Mouse (Mus musculus): ENCODE results near the gene Dpp10.

Dpp10 gene

DNA sequence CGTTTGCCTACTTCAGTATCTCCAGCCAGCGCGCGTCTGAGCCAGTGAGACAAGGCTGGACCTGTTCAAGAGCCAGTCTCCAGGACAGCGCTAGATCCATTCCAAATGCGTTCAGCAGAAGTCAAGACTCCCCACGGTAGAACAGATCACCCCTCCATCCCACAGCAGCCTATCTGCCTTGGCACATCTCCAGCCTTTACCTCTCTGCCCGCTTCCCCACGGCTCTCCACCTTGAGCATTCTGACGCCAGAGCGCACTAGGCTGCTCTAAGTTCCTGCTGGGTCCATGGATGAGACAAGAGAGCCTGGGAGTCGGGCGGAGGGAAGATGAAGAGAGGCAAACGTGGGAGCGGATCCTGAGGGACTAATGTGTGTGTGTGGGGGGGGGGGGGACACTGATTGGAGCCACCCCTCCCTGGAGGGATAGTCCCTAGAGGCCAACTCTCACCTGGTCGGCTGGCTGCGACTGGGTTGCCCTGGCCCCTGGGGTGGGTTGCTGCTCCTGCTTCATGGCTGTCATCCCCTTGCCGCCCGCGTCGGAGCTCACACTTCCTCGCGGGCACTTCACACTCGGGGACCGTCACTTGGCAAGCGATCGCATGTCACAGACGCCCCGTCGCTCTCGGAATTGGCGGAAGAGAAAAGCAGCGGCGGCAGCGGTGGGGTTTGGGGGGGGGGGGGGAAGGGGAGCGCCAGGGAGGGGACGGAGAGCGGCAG is at the start of gene Dpp10:
Gene Dpp10, minus strand, starts transcription at position 635 of the 716 bp plus-strand sequence.
- DNase-seq = no peak

DNA sequence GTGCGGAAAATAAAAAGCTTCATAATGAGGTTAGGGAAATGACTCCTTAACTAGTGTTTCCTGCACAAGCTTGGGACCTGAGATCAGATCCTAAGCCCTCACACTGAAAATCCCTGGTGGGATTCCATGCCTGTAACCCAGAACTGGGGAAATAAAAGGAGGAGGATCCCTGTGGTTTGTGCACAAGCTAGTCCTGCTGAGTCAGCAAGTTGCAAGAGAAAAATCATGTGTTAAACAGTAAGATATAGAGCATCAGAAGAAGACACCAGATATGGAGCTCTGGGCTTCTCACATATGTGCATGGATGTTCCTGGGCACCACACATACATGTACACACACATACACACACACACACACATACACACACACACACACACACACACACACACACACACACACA is 3.2 kb upstream of the Dpp10 start:
- no peak for DNase-seq

DNA sequence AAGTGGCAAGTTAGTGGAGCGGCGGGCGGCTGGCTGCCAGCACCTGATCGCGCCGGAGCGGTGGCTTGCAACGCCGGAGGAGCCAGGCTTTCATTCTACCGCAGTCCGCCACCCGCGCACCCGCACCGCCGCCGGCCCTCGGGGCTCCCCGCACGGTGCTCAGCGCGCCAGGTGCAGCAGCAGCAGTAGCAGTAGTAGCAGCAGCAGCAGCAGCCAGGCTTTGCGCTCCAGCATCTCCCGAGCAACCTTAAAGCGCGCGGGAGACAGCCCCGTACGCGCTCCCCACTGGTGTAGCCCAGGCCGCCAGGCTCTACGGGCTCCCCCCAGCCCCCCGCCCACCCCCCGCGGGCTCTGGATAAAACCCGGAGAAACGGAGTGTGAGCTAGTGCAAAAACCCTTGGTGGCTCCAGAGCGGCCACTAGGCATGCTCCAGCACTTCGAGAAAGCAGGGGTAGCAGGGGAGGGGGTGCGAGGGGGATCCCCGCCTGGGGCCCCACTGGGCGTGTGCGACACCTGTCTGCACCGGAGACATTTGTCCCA is 472 bp upstream of the Dpp10 start:
- no peak for DNase-seq

DNA sequence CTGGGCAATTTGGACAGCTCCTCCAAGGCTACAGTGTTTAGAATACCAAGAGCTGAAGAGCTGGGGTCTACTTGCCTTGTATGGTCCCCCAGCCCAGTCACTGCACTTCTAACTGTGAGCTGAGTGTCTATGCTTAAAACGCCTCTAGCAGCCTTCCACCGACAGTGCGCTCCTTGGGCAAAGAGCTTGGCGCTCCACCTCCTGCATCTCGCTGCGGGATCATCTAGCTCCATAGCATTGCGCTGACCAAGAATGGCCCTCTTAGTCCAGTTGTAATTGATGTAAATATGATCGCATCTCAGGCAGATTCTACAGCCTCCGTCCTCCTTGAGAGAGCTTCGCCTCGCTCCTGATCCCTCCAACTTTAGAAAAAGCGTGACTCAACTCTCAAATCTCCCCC is 1.2 kb downstream of the Dpp10 start:
- no peak for DNase-seq

DNA sequence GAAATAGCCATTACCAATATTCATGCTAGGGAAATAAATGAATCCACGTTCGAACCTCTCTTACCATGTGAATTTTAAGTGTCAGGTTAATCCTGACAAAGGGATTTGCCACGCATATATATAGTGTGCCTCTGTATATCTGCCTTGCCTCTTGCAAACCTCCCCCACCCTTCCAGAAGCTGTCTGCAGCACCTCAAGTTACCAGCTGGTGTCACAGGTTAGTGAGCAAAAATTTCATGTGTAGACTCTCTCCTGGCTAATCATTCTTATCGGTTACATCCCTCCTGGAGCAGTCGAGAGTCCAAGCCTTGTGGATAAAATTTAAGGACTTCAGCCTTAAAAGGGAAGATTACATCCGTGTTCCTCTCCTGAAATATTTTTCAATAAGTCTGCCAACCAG is 1.9 kb downstream of the Dpp10 start:
- no peak for DNase-seq

DNA sequence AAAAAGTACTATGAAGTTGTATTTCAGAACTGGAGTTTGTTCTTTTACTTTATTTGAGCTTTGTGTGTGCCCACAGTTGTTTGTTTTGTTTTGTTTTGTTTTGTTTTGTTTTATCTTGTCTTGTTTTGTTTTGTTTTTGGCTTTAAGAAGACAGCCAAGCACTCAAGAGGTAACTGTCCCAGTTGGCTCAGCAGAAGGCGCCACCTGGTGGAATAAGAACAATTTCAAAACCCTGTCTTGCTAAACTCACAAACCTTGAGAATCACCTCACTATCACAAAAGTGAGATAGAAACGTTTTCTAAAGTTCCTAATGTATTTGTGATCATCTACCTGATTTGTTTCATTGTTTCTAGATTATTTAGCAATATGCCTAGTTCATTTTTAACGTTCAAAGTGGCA is 3.8 kb downstream of the Dpp10 start:
- no peak for DNase-seq

DNA sequence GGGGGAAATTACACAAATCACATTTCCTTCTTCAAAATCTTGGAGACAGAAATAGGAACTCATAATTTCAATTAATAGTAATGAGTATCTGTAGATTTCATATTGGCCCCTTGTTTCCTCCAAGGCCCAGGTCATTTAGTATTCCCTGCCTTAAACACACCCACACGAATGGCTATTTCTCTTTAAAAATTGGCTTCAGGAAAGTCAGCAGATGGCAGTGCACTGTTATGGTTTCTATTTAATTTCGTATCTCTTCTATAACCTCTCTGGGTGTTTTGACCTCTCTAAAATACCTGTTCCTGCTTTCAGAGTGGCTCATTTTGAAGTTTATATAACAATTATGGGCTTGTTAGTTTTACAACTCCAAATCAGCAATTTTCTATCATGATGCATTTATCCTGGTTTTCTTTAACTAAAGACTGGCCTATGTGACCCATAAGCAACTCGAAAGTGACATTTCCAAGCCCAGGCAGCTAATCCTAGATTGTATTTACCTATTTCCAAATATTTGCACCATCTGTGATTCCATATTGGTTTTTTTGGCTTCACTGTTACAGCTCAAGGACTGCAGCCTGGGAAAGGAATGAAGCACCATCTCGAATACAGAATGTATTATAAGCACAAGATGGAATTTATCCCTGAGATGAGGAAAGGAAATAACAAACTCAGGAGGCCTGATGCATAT is 9.9 kb downstream of the Dpp10 start:
- DNase-seq = no peak

DNA sequence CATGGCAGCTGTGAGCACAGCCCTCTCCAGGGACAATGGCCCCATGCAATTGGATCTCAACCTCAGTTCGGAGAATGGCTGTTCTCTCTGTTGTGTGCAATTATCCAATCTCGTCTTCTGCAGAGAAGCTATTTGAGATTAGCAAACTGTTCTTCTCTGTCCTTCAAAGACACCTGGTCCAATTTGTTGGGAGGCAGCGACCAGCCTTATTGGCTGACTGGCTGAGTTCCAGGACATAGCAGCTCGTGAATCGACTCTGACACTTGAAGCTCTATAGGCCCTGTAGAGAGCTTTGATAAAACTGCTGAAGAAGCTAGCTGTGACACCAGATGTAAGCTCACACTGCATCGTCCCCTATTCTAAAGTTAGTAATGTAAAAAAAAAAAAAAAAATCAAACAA is 12.7 kb downstream of the Dpp10 start:
- DNase-seq = no peak

DNA sequence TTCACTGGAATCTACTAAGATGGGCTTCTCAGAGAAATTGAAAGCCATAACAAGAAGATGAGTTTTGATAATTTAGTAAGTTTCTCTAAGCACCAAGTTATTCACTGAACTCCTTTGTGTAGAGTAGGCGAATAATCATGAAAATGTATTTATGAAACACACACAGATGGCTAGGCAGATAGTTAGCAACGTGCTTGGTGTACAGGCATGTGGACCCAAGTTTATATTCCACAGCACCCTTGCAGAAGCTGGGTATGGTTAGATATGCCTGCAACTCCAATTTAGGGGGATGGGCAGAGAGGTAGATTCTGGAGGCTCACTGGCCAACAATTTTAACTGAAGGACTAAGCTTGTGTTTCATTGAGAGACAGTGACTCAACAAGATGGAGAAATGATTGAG is 13.4 kb downstream of the Dpp10 start:
- DNase-seq = no peak

DNA sequence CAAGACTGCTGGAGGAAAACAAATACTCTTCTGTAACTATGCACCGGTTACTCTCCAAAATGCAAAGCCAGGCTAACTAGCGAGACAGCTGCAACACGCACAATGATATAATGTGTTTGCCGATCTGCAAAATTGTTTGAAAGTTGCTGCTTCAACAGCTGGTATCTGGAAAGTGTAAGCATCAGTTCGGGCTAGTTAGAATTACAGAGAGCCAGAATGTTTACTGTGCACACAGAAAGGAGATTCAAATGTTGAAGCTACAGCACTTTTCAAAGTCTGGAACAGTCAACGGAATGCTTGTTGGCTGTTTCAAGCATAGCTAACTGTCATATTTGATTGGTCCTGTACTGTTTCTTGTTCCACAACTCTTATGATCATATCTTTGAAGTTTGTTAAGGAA is 42.6 kb downstream of the Dpp10 start:
- DNase-seq = no peak

DNA sequence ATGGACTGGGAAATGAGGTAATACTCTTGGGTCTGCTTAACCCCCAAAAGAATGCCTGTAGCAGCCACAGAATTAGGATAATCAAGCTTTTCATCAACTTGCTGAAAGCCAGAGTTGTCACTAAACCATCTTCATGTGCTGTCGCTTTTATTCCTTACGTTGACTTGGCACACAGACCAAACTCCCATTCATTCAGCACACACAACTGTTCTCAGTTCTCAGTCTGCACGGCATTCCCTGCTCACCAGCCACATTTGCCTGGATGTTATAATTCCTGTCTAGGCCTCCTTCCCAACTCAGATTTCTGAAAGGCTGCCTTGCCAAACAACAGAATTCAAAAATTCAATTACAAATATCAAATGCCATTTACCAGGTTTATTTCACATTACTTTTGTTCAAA is 49.6 kb downstream of the Dpp10 start:
- DNase-seq = no peak

DNA sequence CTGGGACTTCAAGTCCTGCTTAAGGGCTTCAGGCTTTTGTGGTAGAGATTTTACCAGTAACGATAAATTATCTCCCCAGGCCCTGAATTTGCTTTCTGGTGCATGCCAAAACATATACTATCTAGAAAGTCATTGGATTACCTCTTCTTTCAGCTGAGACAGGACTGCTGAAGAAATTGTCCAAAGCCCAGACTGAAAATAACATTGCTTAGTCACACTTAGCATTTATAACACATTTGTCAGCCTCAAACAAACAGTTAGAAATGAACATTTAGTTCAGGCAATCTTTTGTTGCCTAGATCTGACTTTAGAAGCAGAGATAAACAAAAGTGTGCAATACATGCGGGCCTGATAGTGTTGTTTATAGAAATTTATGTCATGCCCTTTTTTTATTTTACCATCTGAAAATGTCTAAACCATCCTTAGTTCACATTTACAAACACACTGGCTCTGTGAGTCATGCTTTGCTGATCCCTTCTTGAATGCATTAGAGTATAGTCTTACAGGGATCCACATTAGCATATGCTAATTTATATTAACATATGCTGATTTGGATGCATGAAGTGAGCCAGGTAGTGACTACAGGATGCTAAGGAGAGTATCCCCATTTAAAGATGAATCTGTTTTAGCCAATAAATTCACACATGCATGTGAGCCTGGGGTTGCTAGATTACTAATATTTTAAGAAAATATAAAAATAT is 59.9 kb downstream of the Dpp10 start:
- DNase-seq = no peak

DNA sequence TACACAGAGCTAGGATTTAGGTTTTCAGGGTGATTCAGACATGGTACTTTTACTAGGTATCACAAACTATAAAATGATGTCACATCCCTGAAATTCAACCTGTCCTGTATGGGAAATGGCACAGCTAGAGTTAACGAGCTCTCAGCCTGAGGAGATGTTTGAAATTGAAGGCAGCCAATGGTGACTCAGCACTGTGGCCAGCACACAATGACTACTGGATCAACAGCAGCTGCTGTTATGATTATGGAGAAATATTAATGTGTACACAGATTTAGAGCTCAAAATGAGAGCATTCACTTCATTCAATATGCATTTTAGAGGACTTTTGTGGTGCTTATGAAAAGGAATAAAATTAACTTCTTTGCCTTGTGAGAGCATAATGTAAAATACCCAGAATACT is 66.8 kb downstream of the Dpp10 start:
- DNase-seq = no peak

DNA sequence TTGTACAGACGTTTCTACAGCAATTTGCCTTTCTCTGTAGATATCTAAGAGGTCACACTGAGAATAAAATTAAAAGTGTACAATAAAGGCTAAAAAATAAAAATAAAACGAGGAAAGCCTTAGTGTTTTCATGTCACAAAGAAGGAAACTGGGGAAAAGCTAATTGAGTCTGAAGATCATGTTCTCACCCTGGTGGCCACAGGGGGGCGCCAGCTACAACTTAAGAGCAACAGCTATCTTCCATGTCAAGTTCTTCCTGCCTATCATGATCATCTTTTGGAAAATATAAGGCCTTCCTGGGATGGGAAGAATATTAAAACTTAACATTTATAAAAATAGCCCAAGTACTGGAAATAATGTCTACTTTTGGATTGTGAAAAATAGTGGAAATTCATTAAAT is 70.7 kb downstream of the Dpp10 start:
- no peak for DNase-seq

DNA sequence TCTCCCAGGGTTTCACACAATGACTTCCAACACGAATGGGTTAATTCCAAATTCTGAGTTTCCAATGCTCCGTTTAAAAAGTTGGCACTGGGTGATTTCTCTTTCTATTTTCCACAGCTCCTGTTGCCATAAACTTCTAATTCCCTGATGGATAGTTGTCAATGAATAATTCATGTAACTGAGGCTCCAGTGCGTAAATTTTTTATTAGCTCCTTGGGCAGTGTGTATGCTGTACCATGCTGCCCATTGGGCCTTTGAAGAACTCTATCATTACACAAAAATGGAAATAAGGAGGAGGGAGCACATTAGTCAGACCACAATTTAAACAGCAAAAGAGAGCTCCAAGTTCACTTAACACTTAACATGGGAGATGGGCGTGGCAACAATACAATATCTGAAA is 99.2 kb downstream of the Dpp10 start:
- no peak for DNase-seq

DNA sequence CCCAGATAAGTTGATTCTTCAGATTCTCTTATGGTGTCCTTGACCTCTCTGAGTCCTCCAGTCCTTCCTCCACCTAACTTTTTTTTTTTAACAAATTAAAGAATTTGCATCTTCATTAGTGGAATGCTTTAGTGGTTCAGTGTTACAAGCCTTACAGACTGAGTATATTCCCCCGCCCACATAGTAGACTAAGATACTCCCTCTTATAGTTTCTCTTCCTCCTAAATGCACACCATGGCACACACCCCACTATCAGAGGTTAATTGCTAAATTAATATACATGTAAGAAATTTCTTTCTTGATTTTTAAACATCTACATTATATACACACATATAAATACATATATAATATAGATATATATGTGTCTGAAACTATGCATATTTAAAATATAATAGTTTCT is 104.5 kb downstream of the Dpp10 start:
- no peak for DNase-seq

DNA sequence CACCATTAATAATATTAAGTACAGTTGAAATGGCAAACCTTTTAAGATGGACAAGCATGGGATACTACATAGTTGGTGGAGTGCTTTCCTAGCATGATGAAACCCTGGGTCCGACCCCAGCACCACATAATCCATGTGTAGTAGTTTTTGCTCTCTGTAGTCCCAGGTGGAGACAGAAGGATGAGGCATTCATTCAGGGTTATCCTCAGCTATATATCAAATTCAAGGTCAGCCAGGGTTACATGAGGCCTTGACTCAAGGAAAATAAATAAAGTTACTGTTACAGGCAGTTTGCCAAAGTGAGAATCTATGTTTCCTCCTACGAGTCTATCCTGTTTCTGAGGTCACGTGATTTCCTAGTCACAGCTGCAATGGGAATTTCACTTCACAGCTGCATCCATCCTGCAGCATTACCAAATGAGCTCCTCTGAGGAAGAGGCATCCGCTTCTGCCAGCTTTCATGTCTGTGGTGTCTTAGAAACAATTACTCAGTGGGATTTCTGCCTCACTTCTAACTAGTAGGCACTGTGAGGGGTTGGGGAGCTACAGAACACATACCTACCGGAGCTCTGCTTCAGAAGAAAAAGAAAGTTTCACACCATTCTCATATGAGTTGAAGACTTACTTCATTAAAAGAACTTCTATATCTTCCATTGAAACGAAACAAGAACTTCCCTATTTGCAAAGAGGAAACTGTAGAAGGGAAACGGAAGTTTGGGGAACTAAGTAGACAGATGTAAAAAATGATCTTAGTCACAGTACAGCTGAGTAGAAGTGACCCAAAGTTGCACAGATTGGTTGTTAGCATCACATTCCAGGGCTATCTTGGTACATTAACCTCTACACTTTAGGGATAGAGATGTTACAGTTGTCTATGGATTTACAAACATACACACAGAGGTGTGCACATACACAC is 111.3 kb downstream of the Dpp10 start:
- DNase-seq = no peak

DNA sequence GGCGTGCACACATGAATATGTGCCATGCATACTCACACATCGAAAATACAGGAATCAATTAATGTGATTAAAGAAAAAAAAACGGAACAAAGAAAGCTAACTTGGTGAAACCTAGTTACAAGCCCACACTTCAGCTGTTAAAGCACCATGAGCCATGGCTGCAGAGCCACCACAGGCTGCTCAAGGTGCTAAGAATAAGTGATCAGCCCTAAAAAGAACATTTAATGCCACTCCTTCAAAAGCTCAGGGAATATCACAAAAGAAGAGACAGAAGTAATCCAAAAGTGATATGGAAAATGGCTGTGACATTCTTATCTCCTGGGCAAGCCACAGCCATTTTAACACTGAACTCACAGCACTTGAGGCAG is 117.4 kb downstream of the Dpp10 start:
- DNase-seq = no peak

DNA sequence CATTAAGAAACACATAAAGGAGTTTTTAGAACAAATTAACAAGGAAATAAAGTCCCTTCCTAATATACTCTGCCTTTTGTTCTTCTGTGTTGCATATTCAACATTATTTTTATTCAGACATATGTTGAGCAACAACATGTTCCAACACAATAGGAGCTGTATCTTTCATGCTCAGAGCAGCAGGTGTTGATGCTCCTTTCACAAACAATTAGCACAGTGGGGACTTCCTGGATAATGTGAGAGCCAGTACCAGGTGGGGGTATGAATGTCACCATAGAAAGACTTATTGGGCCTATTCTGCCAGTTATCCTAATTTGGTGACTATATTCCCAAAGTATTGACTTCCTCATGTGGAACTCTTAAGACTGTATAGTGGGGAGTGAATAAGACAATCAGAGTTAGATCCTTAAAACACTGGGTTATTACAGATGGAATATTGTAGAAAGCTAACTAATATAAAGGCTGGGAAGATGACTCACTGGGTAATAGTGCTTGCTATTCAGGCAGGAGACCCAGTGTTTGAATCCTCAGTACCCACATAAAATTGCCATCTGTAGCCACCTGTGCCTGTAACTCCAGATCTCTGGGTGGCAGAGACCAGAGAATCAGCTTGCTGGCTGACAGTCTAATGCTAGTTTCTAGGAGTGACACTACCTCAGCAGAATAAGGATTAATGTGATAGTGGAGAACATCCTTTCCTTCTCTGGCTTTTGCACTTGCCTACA is 117.9 kb downstream of the Dpp10 start:
- DNase-seq = no peak

DNA sequence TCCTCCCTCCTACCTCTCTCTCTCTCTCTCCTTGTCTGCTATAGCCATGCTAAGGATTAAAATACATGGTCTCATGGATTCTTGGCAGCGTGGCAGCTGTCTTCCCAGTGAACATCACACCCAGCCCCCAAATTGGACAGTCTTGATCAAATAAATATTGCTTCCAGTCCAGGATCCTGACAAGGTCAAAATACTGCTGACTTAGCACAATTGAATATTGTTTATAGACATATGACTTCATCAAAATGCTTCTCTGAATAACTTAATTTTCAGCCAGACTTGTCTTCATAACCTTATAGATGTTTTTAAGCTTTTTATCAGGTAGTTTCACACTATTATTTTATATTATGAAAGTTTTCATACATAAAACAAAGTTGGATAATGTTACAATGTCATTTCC is 120.5 kb downstream of the Dpp10 start:
- DNase-seq = no peak

DNA sequence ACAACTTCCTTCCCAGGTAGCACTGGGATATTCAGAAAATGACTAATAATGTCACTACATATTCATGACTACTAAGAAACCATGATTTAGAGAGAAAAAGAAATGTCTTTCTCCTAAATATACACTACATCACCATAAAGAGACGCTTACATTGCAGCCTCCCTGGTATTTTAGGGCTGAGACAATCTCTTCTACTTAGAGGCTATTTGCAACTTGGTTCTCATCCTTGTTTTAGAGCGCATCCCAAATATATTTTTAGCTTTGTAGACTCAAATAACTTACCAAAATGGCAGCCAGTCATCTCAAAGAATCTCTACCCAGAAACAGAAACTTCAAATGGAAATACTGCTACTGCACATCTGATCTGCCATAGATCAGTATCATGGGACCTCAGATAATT is 121.5 kb downstream of the Dpp10 start:
- no peak for DNase-seq

DNA sequence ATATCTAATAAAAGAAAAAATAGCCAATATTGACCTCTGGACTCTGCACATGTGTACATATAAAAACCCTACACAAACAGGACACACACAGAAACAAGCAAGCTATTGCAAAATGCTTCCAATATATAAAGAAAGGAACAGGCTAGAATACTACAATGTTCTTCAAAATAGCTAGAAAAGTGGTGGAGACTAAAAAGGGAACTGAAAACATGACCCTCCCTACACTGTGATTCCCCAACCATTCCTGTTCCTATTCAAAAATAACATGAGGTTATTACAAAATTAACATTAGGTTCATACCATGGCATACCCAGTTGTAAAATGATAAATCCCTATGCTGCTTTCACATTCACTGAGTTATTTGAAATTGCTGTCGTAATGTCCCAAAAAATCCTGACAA is 125.8 kb downstream of the Dpp10 start:
- DNase-seq = no peak

All from B cell, adult 2 months (primary cell).